Mouse (Mus musculus) G1E (cell line): Measurements from ENCODE around the gene Il17rd.

ENCODE experiments used
- CTCF ChIP-seq: IDR thresholded peaks from 2 replicates; pipeline ENCODE4 v1.5.1; 2012; ENCODE audit warnings: low read depth, low read length, inconsistent platforms, mixed read lengths
- GATA1 ChIP-seq: IDR thresholded peaks from 2 replicates; pipeline ENCODE4 v1.6.1; 2012; ENCODE audit warnings: borderline replicate concordance, low read length, inconsistent platforms, mixed read lengths
- GATA2 ChIP-seq: IDR thresholded peaks from 2 replicates; pipeline ENCODE4 v1.6.1; 2012; ENCODE audit warnings: low read depth, low read length, inconsistent platforms, borderline replicate concordance

GRCm38 (mm10) chr14:27038783-27039182 lies at the start of gene Il17rd:
- no peak for TF ChIP-seq CTCF
- no peak for TF ChIP-seq GATA1
- TF ChIP-seq GATA2: no peak
